Mouse (Mus musculus) heart, embryonic 15.5 days (tissue): ENCODE measurements around the gene Rcbtb2. TPM values are rescaled to one million over a fixed set of nuclear protein-coding genes. Genes with fewer than 3 reads are reported as not detected.

Source experiments
- ATAC-seq: fragments of 200-750 bp; cut with Nextera tagmentation; replicated peaks from 2 replicates; pipeline ENCODE4 v1.8.0; 2017; ENCODE audit warnings: low read depth, moderate TSS enrichment; ENCODE audit not compliant: insufficient number of reproducible peaks, insufficient read depth, low FRiP score
- H3K27ac ChIP-seq: fragments of 300-500 bp; sonication (generic); 2 replicates; pipeline ENCODE4 v1.5.1; 2015; ENCODE audit warnings: mild to moderate bottlenecking, inconsistent platforms
- H3K27me3 ChIP-seq: fragments of 300-500 bp; sonication (generic); 2 replicates; pipeline ENCODE4 v1.6.1; 2015; ENCODE audit warnings: inconsistent platforms
- H3K36me3 ChIP-seq: fragments of 300-500 bp; sonication (generic); 2 replicates; pipeline ENCODE4 v1.6.1; 2015; ENCODE audit warnings: mild to moderate bottlenecking, inconsistent platforms
- H3K4me1 ChIP-seq: fragments of 300-500 bp; sonication (generic); replicated peaks from 2 replicates; pipeline ENCODE4 v1.6.1; 2015; ENCODE audit warnings: inconsistent platforms
- H3K4me2 ChIP-seq: fragments of 300-500 bp; sonication (generic); 2 replicates; pipeline ENCODE4 v1.6.1; 2015; ENCODE audit warnings: inconsistent platforms, mild to moderate bottlenecking, moderate library complexity
- H3K4me3 ChIP-seq: fragments of 300-500 bp; sonication (generic); 2 replicates; pipeline ENCODE4 v1.5.1; 2015; ENCODE audit warnings: mild to moderate bottlenecking, inconsistent platforms
- H3K9ac ChIP-seq: fragments of 300-500 bp; sonication (generic); 2 replicates; pipeline ENCODE4 v1.6.1; 2015; ENCODE audit warnings: mild to moderate bottlenecking, inconsistent platforms
- H3K9me3 ChIP-seq: fragments of 300-500 bp; sonication (generic); replicated peaks from 2 replicates; pipeline ENCODE4 v1.6.1; 2016; ENCODE audit warnings: inconsistent platforms
- WGBS: fragments of 180-500 bp; shearing (Covaris S2); methylation state at CpG from one replicate; pipeline ENCODE4 v1.1.7; 2015; ENCODE audit warnings: mixed read lengths; 5-methylcytosine and 5-hydroxymethylcytosine counted together
- polyA plus RNA-seq: library from polyadenylated mRNA; unstranded; fragments of >200 nt; fragmentation: Nextera tagmentation; extraction: Ambion mirVana; gene quantifications from 2 replicates; pipeline ENCODE4 v1.2.1, GENCODE M21; 2015

The Rcbtb2 gene
- polyA plus RNA-seq, 1 experiment from 2014 or later: 62.0 TPM

DNA sequence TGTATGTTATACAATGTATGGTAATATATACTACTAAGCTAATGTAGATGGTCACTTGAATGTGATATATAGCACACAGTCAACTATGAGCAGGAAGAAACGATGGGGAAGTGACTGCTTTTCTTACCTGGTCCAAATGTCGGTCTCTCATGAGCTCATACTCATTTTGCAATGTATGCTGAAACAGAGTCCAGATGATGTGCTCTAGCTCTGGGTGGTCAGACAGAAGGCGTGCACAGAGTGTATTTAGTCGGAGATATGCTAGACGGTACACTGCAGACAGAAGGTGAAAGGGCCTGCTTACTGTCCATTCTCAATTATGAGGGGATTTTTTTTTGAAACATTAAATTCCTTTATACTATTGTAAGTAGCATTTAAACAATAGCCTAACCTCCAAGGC, 88.6 kb downstream of the Rcbtb2 start:
- H3K9ac ChIP-seq: no peak overlapping the region
- 0 out of 2 replicates have a peak, but pooled peaks cover 4% of the 10 kb centered on the region for H3K36me3 ChIP-seq
- ATAC-seq: no peak
- 0 out of 2 replicates have a peak overlapping the region, but pooled peaks have one; percentile 15 for H3K27ac ChIP-seq
- H3K4me1 ChIP-seq: no peaks in the 10 kb centered on the region; the same call in 1 of the 2 replicates
- no peaks in the 10 kb centered on the region for H3K27me3 ChIP-seq
- 62% methylated on average over 5 of the region's 5 CpGs for WGBS
- no peak overlapping the region for H3K4me3 ChIP-seq
- H3K9me3 ChIP-seq: no peaks in the 10 kb centered on the region
- no peak overlapping the region for H3K4me2 ChIP-seq

DNA sequence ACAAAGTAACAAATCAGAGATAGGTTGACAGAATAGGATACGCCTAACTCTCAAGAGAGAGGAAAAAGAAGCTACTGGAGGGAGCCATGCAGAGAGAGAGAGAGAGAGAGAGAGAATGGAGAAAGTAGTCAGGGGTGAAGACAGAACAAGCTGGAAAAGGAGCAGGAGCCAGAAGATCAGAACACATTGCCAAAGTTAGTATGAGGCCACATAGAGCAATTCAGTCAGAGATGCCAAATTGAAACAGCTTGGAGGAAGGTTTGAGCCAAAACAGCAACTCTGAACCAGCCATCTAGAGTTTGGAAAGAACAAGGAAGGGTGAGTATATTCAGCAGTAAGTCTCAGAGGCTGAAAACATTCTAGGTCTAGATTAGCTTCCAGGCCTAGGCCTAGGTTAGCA, 94.2 kb downstream of the Rcbtb2 start:
- Histone ChIP-seq H3K4me3 (no peak overlapping the region), H3K9ac (no peak overlapping the region), H3K27me3 (no peaks in the 10 kb centered on the region), H3K4me1 (no peaks in the 10 kb centered on the region), H3K27ac (no peak overlapping the region), H3K36me3 (0 out of 2 replicates have a peak, but pooled peaks cover 4% of the 10 kb centered on the region), H3K9me3 (no peaks in the 10 kb centered on the region), H3K4me2 (no peak overlapping the region)
- 88% methylated on average over 1 of the region's 1 CpGs for WGBS
- no peak for ATAC-seq

DNA sequence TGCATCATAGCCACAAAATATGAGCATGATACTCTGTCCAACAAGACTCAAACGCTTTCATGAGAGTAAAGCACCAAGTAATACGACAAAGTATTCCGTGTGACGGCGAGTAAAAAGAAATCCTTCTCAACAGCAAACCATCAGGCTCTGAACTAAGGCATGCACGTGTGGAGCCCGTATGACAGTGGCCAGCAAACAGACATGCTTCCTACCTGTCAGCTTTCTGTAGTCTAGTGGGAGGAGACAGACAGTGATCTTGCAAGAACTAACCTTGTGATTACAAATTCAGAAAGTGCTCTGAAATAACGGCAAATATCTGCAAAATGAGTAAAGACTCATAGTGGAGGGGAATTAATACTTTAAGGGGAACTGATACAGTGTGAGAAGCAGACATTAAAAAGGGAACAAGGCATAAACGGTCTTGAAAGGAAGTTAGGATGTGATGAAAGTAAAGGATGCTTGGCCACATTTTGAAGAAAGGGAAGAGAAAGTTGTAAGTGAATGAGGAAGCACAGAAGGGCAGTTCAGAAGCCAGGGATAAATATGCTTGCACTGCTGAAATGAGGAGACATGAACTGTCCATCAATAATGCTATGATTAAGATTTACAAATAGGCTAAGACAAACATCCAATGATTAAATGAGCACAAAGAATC, 99.6 kb downstream of the Rcbtb2 start:
- Histone ChIP-seq H3K9me3 (no peaks in the 10 kb centered on the region), H3K9ac (no peak overlapping the region), H3K4me1 (peaks cover 11% of the 10 kb centered on the region), H3K36me3 (no peaks in the 10 kb centered on the region), H3K27me3 (no peaks in the 10 kb centered on the region), H3K4me2 (no peak overlapping the region), H3K4me3 (no peak overlapping the region), H3K27ac (no peak overlapping the region)
- 84% methylated on average over 9 of the region's 9 CpGs for WGBS
- ATAC-seq: no peak

DNA sequence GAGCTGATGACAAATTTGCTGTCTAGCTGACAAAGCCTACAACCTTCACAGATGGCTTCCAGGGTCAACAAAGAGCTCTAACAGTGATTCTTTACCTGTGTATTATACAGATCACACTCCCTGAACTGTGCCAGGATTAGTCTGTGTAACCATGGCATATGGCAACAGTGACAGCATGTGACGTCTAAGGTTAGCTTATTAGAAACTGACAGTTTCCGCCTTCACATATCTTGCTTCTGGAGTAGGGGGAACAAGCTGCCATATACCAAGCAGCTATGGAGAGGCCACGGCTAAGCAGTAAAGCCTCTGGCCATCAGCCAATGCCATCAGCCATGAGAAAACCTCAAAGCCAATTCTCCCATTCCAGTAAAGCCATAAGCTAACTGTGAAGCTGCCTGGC, 103.5 kb downstream of the Rcbtb2 start:
- H3K9me3 ChIP-seq: no peaks in the 10 kb centered on the region
- H3K9ac ChIP-seq: no peak overlapping the region
- peaks cover 13% of the 10 kb centered on the region for H3K4me1 ChIP-seq
- H3K27me3 ChIP-seq: no peaks in the 10 kb centered on the region
- H3K4me3 ChIP-seq: no peak overlapping the region
- H3K4me2 ChIP-seq: no peak overlapping the region
- WGBS: 50% methylated on average over 3 of the region's 3 CpGs
- ATAC-seq: no peak
- H3K27ac ChIP-seq: no peak overlapping the region; the same call in 1 of the 2 replicates
- H3K36me3 ChIP-seq: no peaks in the 10 kb centered on the region; the same call in 1 of the 2 replicates

DNA sequence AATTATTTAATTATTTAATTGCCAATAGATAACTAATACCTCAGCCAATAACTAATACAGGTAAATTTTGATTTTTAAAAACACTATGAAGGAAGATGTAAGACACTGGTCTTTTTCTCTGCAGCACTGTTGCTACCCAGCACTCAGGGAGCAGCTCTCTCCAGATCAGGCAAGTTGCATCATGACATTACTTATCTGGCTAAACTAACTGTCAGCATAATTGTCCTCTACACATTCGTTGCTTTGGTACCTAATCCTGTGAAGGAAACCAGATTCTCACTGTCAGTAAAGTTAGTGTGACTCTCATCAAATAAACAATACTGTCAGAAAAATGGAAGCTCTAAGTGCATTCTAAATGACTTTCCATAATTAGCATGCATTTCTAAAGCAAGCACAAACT, 104.0 kb downstream of the Rcbtb2 start:
- no peaks in the 10 kb centered on the region for H3K27me3 ChIP-seq
- H3K9me3 ChIP-seq: no peaks in the 10 kb centered on the region
- 0% methylated on average over 1 of the region's 1 CpGs for WGBS
- H3K9ac ChIP-seq: no peak overlapping the region
- no peak overlapping the region for H3K4me2 ChIP-seq
- peak overlapping the region; percentile 32 for H3K27ac ChIP-seq
- no peak for ATAC-seq
- H3K4me1 ChIP-seq: peaks cover 13% of the 10 kb centered on the region
- H3K36me3 ChIP-seq: no peaks in the 10 kb centered on the region; the same call in 1 of the 2 replicates
- no peak overlapping the region for H3K4me3 ChIP-seq

DNA sequence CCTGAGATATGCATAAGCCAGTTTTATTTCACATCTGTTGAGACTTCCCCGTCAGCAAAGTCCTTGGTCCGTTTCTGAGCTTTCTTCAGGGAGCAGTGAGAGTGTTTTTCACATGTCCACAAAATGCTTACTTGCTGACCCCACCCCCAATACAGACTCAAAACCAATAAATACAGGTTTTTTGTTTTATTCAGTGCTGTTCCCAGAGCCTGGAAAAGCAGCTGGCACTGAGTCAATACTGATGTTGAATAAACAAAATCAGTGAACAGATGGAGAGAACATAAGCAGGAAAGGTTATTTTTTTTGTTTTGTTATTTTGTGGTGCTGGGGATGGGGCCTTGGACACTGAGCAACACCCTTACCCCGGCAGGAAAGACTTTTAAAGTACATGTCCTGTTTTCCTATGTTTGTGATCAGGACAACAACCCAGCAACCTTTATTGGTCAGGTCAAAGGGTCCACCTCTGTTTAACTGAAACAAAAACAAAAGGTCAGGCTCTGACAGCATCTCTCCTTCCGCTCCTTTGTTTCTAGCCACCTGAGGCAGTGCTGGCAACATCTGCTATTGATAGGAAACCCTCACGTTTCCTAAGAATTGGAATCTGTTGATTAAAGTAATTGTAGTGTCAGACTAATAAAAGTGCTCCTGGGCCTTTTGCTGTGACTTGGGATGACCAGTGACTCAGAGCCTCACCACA, 108.6 kb downstream of the Rcbtb2 start:
- Histone ChIP-seq H3K27ac (0 out of 2 replicates have a peak overlapping the region, but pooled peaks have one; percentile 20), H3K36me3 (no peaks in the 10 kb centered on the region; the same call in 1 of the 2 replicates), H3K4me1 (peaks cover 25% of the 10 kb centered on the region), H3K27me3 (no peaks in the 10 kb centered on the region), H3K4me3 (no peak overlapping the region), H3K9ac (no peak overlapping the region), H3K4me2 (no peak overlapping the region), H3K9me3 (no peaks in the 10 kb centered on the region)
- ATAC-seq: no peak
- 58% methylated on average over 5 of the region's 5 CpGs for WGBS

DNA sequence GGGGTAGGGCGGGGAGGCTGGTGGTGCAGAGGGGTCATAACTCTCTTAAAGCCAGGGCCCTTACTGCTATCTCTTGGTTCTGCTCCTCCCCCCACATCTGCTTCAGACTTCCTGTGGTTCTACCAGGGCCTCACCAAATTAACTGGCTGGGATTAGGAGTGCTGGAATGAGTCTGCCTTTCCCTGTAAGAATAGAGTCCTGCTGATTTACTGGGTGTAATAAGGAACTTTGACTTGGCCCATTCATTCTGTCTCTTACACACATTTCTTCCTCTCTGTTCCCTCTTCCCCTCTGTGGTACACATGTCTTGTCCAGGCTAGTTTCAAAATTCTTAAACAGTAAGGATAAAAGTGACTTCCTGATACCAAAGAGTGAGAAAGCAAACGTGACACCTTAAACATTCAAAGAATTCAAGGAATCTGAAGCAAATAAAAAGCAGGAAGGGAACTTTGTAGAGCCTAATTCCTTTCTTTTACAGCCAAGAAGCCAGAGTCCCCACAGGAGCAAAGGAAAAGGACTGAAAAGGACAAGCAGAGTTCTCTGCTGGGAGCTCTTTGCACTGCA, 111.7 kb downstream of the Rcbtb2 start:
- ATAC-seq: 0 out of 2 replicates have a peak, but pooled peaks have one; percentile 12

DNA sequence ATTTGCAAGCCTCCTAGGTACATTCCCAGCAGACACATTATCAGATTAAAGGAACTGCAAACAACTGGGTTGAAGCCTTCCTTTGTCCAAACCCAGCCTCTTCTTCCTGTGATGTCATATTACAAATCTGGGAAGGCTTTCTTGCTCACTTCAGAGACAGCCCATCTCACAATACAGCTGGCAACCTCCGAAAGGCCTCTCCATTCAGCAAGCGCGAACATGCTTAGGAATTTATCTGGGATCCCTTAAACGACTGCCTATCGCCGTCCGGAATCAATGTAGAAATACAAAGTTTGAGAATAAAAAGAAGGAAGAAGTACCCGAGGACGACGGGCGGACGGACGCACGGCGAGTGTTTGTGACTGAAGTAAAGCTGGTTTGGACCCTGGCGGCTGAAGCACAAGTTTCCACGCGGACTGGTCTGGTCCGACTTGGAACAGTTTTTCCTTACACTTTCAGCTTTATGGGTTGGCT, 115.0 kb downstream of the Rcbtb2 start, which contains the start of gene Lpar6:
Gene Lpar6 (plus strand): TSS at position 48 of the 474 bp plus-strand sequence.
- ATAC-seq: peak; percentile 78
- peak within 1 kb of the TSS; percentile 72 for H3K9ac ChIP-seq

More for the DNA sequence above, 111.7 kb downstream of the Rcbtb2 start:
- Histone ChIP-seq H3K4me3 (no peak overlapping the region), H3K27ac (peak overlapping the region; percentile 70), H3K4me1 (peaks cover 15% of the 10 kb centered on the region), H3K9ac (no peak overlapping the region), H3K36me3 (no peaks in the 10 kb centered on the region; the same call in 1 of the 2 replicates), H3K9me3 (no peaks in the 10 kb centered on the region), H3K27me3 (no peaks in the 10 kb centered on the region), H3K4me2 (no peak overlapping the region)
- WGBS: 15% methylated on average over 2 of the region's 2 CpGs

DNA sequence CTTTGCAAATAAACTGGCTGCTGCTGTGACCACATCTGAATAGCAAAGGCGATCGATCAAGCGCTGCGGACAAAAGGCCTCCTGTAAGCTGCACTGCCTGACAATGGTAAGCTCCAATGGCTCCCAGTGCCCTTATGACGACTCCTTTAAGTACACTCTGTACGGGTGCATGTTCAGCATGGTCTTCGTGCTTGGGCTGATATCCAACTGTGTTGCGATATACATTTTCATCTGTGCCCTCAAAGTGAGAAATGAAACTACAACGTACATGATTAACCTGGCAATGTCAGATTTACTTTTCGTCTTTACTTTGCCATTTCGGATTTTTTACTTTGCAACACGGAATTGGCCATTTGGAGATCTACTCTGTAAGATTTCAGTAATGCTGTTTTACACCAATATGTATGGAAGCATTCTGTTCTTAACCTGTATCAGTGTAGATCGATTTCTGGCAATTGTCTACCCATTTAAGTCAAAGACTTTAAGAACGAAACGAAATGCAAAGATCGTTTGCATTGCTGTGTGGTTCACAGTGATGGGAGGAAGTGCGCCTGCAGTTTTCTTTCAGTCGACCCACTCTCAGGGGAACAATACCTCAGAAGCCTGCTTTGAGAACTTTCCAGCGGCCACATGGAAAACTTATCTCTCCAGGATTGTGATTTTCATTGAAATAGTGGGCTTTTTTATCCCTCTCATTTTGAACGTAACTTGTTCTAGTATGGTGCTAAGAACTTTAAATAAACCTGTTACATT, 115.8 kb downstream of the Rcbtb2 start:
- Histone ChIP-seq H3K27ac (peak overlapping the region; percentile 91), H3K27me3 (no peaks in the 10 kb centered on the region), H3K9ac (peak overlapping the region; percentile 72), H3K4me1 (peaks cover 15% of the 10 kb centered on the region), H3K4me3 (peak overlapping the region; percentile 66), H3K4me2 (peak overlapping the region; percentile 63), H3K9me3 (no peaks in the 10 kb centered on the region), H3K36me3 (no peaks in the 10 kb centered on the region)
- peak; percentile 82 for ATAC-seq
- WGBS: 0% methylated on average over 20 of the region's 20 CpGs

More for the DNA sequence above, 115.0 kb downstream of the Rcbtb2 start, which contains the start of gene Lpar6:
- H3K4me2 ChIP-seq: peak within 1 kb of the TSS; percentile 63
- no peaks in the 10 kb centered on the region for H3K27me3 ChIP-seq
- peaks cover 15% of the 10 kb centered on the region for H3K4me1 ChIP-seq
- 0% methylated on average over 19 of the region's 19 CpGs for WGBS
- H3K4me3 ChIP-seq: peak within 1 kb of the TSS; percentile 66
- H3K9me3 ChIP-seq: no peaks in the 10 kb centered on the region
- peak within 1 kb of the TSS; percentile 91 for H3K27ac ChIP-seq
- H3K36me3 ChIP-seq: no peaks in the 10 kb centered on the region

DNA sequence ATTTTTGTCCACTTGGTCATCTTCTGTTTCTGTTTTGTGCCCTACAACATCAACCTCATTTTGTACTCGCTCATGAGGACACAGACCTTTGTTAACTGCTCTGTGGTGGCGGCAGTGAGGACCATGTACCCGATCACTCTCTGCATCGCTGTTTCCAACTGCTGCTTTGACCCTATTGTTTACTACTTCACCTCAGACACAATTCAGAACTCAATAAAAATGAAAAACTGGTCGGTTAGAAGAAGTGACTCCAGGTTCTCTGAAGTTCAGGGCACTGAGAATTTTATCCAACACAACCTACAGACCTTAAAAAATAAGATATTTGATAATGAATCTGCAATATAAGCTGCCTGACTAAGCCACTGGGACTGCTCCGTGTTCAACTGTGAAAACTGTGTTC, 116.5 kb downstream of the Rcbtb2 start:
- WGBS: under 1% methylated on average over 6 of the region's 6 CpGs
- ATAC-seq: 0 out of 2 replicates have a peak, but pooled peaks have one; percentile 41
- peak overlapping the region; percentile 63 for H3K4me2 ChIP-seq
- peak overlapping the region; percentile 66 for H3K4me3 ChIP-seq
- H3K36me3 ChIP-seq: no peaks in the 10 kb centered on the region
- peaks cover 14% of the 10 kb centered on the region for H3K4me1 ChIP-seq
- peak overlapping the region; percentile 91 for H3K27ac ChIP-seq
- H3K9ac ChIP-seq: peak overlapping the region; percentile 72
- H3K27me3 ChIP-seq: no peaks in the 10 kb centered on the region
- no peaks in the 10 kb centered on the region for H3K9me3 ChIP-seq
